Comparison of ENCODE assay signal across 10 mouse cellular contexts in genomic region chr3:75864203-75864602, GRCm38 (mm10).
DNase-seq lines count a peak whose midpoint lies in the region; ATAC-seq and TF ChIP-seq lines count a peak whose summit lies in the region.
"Had no signal": no experiment of that assay in that cellular context is flagged by ENCODE, and none has a peak within 500 bp of the region (broad histone marks: within the 10 kb centered on the region; RNA-seq: fewer than 3 reads in every experiment).

No protein-coding gene starts in this region.

- no peak for ATAC-seq in forebrain, embryonic 13.5 days

- 15% methylated on average over 2 of the region's 2 CpGs for whole genome bisulfite sequencing in thymus, adult 2 months
- 34% methylated on average over 2 of the region's 2 CpGs for WGBS in forebrain, embryonic 13.5 days

- no peaks in the 10 kb centered on the region for H3K9me3 ChIP-seq in forebrain, embryonic 13.5 days (replicated peaks)
- H3K9me3 ChIP-seq: embryonic facial prominence, embryonic 15.5 days had no signal

- no peak overlapping the region for H3K4me2 ChIP-seq in forebrain, embryonic 13.5 days
- H3K4me2 ChIP-seq: embryonic facial prominence, embryonic 15.5 days had no signal

- H3K4me3 ChIP-seq in thymus, adult 2 months (ENCODE audit: control insufficient read depth, insufficient read depth, low read length) = no peak overlapping the region
- H3K4me3 ChIP-seq in forebrain, embryonic 13.5 days = no peak overlapping the region
- H3K4me3 ChIP-seq: embryonic facial prominence, embryonic 15.5 days had no signal

- H3K9ac ChIP-seq in forebrain, embryonic 13.5 days = no peak overlapping the region
- H3K9ac ChIP-seq: embryonic facial prominence, embryonic 15.5 days had no signal

- no peak for TF ChIP-seq CTCF in thymus, adult 2 months (IDR thresholded peaks at IDR 0.05; ENCODE audit: borderline replicate concordance, control insufficient read depth, extremely low read depth, insufficient read depth, low read length, poor library complexity)

- H3K36me3 ChIP-seq in thymus, adult 2 months (ENCODE audit: control insufficient read depth, insufficient read depth, low read length) = no peaks in the 10 kb centered on the region
- H3K36me3 ChIP-seq in splenic B cell, adult 2 months (ENCODE audit: control insufficient read depth, insufficient read depth, low read length, poor library complexity, severe bottlenecking) = no peaks in the 10 kb centered on the region
- H3K36me3 ChIP-seq in forebrain, embryonic 13.5 days (ENCODE audit: poor library complexity, severe bottlenecking) = no peaks in the 10 kb centered on the region
- H3K36me3 ChIP-seq: embryonic facial prominence, embryonic 15.5 days had no signal

- no peaks in the 10 kb centered on the region; the same call in 1 of the 2 replicates for H3K4me1 ChIP-seq in thymus, adult 2 months (replicated peaks; ENCODE audit: control insufficient read depth, insufficient read depth, low read length)
- H3K4me1 ChIP-seq in forebrain, embryonic 13.5 days = no peaks in the 10 kb centered on the region
- H3K4me1 ChIP-seq: embryonic facial prominence, embryonic 15.5 days had no signal

- TF ChIP-seq POLR2A in thymus, adult 2 months (IDR thresholded peaks at IDR 0.05; ENCODE audit: control insufficient read depth, extremely low read depth, insufficient read depth, low read length, poor library complexity) = no peak

- H3K27me3 ChIP-seq in thymus, adult 2 months (ENCODE audit: control insufficient read depth, insufficient read depth, low read length) = no peaks in the 10 kb centered on the region
- no peaks in the 10 kb centered on the region for H3K27me3 ChIP-seq in splenic B cell, adult 2 months (ENCODE audit: control insufficient read depth, insufficient read depth, low read length, poor library complexity, severe bottlenecking)
- H3K27me3 ChIP-seq in forebrain, embryonic 13.5 days = no peaks in the 10 kb centered on the region
- H3K27me3 ChIP-seq: embryonic facial prominence, embryonic 15.5 days had no signal

- DNase-seq in adrenal gland, postnatal 36 days = peak; percentile 22 to 34
- no peak for DNase-seq in adrenal gland, adult 8-10 months
- DNase-seq in layer of hippocampus, adult 11-12 months (ENCODE audit: low spot score) = peak; percentile 15
- DNase-seq in layer of hippocampus, postnatal 36 days = no peak
- DNase-seq in thymus, adult 2 months = peak; percentile 11
- no peak for DNase-seq in thymus, postnatal 0 days (ENCODE audit: low spot score)
- DNase-seq in splenic B cell, adult 2 months (ENCODE audit: low read depth, low spot score) = peak; percentile 9
- DNase-seq: gastrocnemius, postnatal 10 days had no signal

- H3K27ac ChIP-seq in thymus, adult 2 months (ENCODE audit: control insufficient read depth, insufficient read depth, low read length) = no peak overlapping the region
- no peak overlapping the region for H3K27ac ChIP-seq in forebrain, embryonic 13.5 days
- H3K27ac ChIP-seq: embryonic facial prominence, embryonic 15.5 days had no signal

Comparison
In these comparisons a context has a peak if more than half of its experiments do, and no peak if none do; other contexts are left out.
1. DNase-seq: peak in adrenal gland, postnatal 36 days (2 of 2), layer of hippocampus, adult 11-12 months (single experiment), thymus, adult 2 months (single experiment) and splenic B cell, adult 2 months (single experiment); none in adrenal gland, adult 8-10 months (single experiment), layer of hippocampus, postnatal 36 days (0 of 2) and thymus, postnatal 0 days (single experiment).